ENCODE assay signal across 19 mouse cellular contexts in genomic region chr7:145179691-145180091, GRCm38 (mm10). TPM values are rescaled to one million over a fixed set of nuclear protein-coding genes. Genes with fewer than 3 reads are reported as not detected.
DNase-seq lines count a peak whose midpoint lies in the region; ATAC-seq and TF ChIP-seq lines count a peak whose summit lies in the region.
"Had no signal": no experiment of that assay in that cellular context is flagged by ENCODE, and none has a peak within 500 bp of the region (broad histone marks: within the 10 kb centered on the region; RNA-seq: fewer than 3 reads in every experiment).

No protein-coding gene starts in this region.

- intact Hi-C loops in heart, postnatal 10 days (cut with DNase I): no loop called here

- 0 out of 2 replicates have a peak overlapping the region, but pooled peaks have one; percentile 21 for H3K27ac ChIP-seq in forebrain, embryonic 13.5 days
- no peak overlapping the region for H3K27ac ChIP-seq in forebrain, embryonic 14.5 days (ENCODE audit: low read depth, low read length)
- H3K27ac ChIP-seq in stomach, embryonic 14.5 days (ENCODE audit: low read length): no peak overlapping the region
- no peak overlapping the region for H3K27ac ChIP-seq in stomach, postnatal 0 days (replicated peaks)
- peak overlapping the region; percentile 84 for H3K27ac ChIP-seq in limb, embryonic 11.5 days (replicated peaks; ENCODE audit: low read depth, low read length)
- H3K27ac ChIP-seq: forebrain, embryonic 12.5 days; liver, embryonic 15.5 days had no signal

- 27% methylated on average over 5 of the region's 5 CpGs for WGBS in forebrain, embryonic 13.5 days
- WGBS in forebrain, embryonic 14.5 days: 24% methylated on average over 5 of the region's 5 CpGs
- 32% methylated on average over 5 of the region's 5 CpGs for WGBS in stomach, embryonic 14.5 days
- WGBS in stomach, postnatal 0 days: 42% methylated on average over 5 of the region's 5 CpGs
- WGBS in limb, embryonic 11.5 days: 6% methylated on average over 5 of the region's 5 CpGs

- no peaks in the 10 kb centered on the region for H3K27me3 ChIP-seq in forebrain, embryonic 13.5 days
- H3K27me3 ChIP-seq in forebrain, embryonic 14.5 days (replicated peaks; ENCODE audit: control insufficient read depth, insufficient read depth, low read length): no peaks in the 10 kb centered on the region
- H3K27me3 ChIP-seq in stomach, embryonic 14.5 days (ENCODE audit: control insufficient read depth, insufficient read depth, low read length): no peaks in the 10 kb centered on the region
- H3K27me3 ChIP-seq in stomach, postnatal 0 days (ENCODE audit: control insufficient read depth, insufficient read depth, low read length): no peaks in the 10 kb centered on the region
- no peaks in the 10 kb centered on the region for H3K27me3 ChIP-seq in limb, embryonic 11.5 days (ENCODE audit: control insufficient read depth, insufficient read depth, low read length)
- H3K27me3 ChIP-seq: forebrain, embryonic 12.5 days; heart, embryonic 12.5 days; liver, embryonic 15.5 days had no signal

- TF ChIP-seq CTCF in stomach, postnatal 0 days (IDR thresholded peaks at IDR 0.05; ENCODE audit: low read depth): no peak

- no peak overlapping the region for H3K4me2 ChIP-seq in forebrain, embryonic 13.5 days
- no peak overlapping the region for H3K4me2 ChIP-seq in forebrain, embryonic 14.5 days (ENCODE audit: low read length)
- no peak overlapping the region for H3K4me2 ChIP-seq in stomach, embryonic 14.5 days (replicated peaks; ENCODE audit: low read depth, low read length)
- H3K4me2 ChIP-seq in stomach, postnatal 0 days (replicated peaks; ENCODE audit: low read depth): no peak overlapping the region
- no peak overlapping the region for H3K4me2 ChIP-seq in limb, embryonic 11.5 days (ENCODE audit: low read depth, severe bottlenecking)
- H3K4me2 ChIP-seq: forebrain, embryonic 12.5 days; heart, embryonic 12.5 days; liver, embryonic 15.5 days had no signal

- H3K36me3 ChIP-seq in forebrain, embryonic 13.5 days (ENCODE audit: poor library complexity, severe bottlenecking): no peaks in the 10 kb centered on the region
- no peaks in the 10 kb centered on the region for H3K36me3 ChIP-seq in forebrain, embryonic 14.5 days (ENCODE audit: control insufficient read depth, insufficient read depth, low read length)
- H3K36me3 ChIP-seq in stomach, embryonic 14.5 days (ENCODE audit: control insufficient read depth, insufficient read depth, low read length): no peaks in the 10 kb centered on the region
- H3K36me3 ChIP-seq in stomach, postnatal 0 days (ENCODE audit: control insufficient read depth, insufficient read depth, low read length): no peaks in the 10 kb centered on the region
- no peaks in the 10 kb centered on the region for H3K36me3 ChIP-seq in limb, embryonic 11.5 days (ENCODE audit: control insufficient read depth, insufficient read depth, low read length)
- H3K36me3 ChIP-seq: forebrain, embryonic 12.5 days; heart, embryonic 12.5 days; liver, embryonic 15.5 days had no signal

- no peak overlapping the region for H3K9ac ChIP-seq in forebrain, embryonic 13.5 days
- H3K9ac ChIP-seq in forebrain, embryonic 14.5 days (ENCODE audit: low read length): no peak overlapping the region
- H3K9ac ChIP-seq in stomach, embryonic 14.5 days (replicated peaks; ENCODE audit: low read depth, low read length): no peak overlapping the region
- no peak overlapping the region for H3K9ac ChIP-seq in stomach, postnatal 0 days (ENCODE audit: low read length)
- H3K9ac ChIP-seq in limb, embryonic 11.5 days (ENCODE audit: low read length): no peak overlapping the region
- H3K9ac ChIP-seq: forebrain, embryonic 12.5 days; heart, embryonic 12.5 days; liver, embryonic 15.5 days had no signal

- no peak overlapping the region for H3K4me3 ChIP-seq in forebrain, embryonic 13.5 days
- H3K4me3 ChIP-seq in forebrain, embryonic 14.5 days (ENCODE audit: low read depth, low read length): no peak overlapping the region
- no peak overlapping the region for H3K4me3 ChIP-seq in stomach, embryonic 14.5 days (ENCODE audit: low read depth, low read length)
- no peak overlapping the region for H3K4me3 ChIP-seq in stomach, postnatal 0 days (ENCODE audit: low read depth, low read length)
- no peak overlapping the region for H3K4me3 ChIP-seq in limb, embryonic 11.5 days (ENCODE audit: low read depth, low read length)
- H3K4me3 ChIP-seq: forebrain, embryonic 12.5 days; heart, embryonic 12.5 days; liver, embryonic 15.5 days had no signal

- peaks cover 39% of the 10 kb centered on the region for H3K4me1 ChIP-seq in forebrain, embryonic 13.5 days
- peaks cover 12% of the 10 kb centered on the region for H3K4me1 ChIP-seq in forebrain, embryonic 14.5 days (ENCODE audit: control insufficient read depth, insufficient read depth, low read length)
- H3K4me1 ChIP-seq in stomach, embryonic 14.5 days (ENCODE audit: control insufficient read depth, insufficient read depth, low read length): peaks cover 8% of the 10 kb centered on the region; the same call in 1 of the 2 replicates
- 0 out of 2 replicates have a peak, but pooled peaks cover 3% of the 10 kb centered on the region for H3K4me1 ChIP-seq in stomach, postnatal 0 days (replicated peaks; ENCODE audit: control insufficient read depth, insufficient read depth)
- peaks cover 39% of the 10 kb centered on the region for H3K4me1 ChIP-seq in limb, embryonic 11.5 days (ENCODE audit: control insufficient read depth, insufficient read depth, low read length)
- H3K4me1 ChIP-seq: liver, embryonic 15.5 days had no signal

- TF ChIP-seq EP300 in stomach, postnatal 0 days (optimal IDR thresholded peaks at IDR 0.05): no peak

- ATAC-seq in forebrain, embryonic 13.5 days: no peak
- no peak; the same call in 1 of the 2 replicates for ATAC-seq in forebrain, embryonic 14.5 days
- ATAC-seq in stomach, embryonic 14.5 days (ENCODE audit: insufficient number of reproducible peaks, insufficient read depth, low FRiP score, low read depth): peak; percentile 69; the same call in 1 of the 2 replicates
- no peak for ATAC-seq in stomach, postnatal 0 days (ENCODE audit: low FRiP score, low TSS enrichment)
- peak; percentile 82 for ATAC-seq in limb, embryonic 11.5 days (ENCODE audit: insufficient number of reproducible peaks, low FRiP score, low TSS enrichment, low read depth)

- H3K9me3 ChIP-seq in forebrain, embryonic 13.5 days (replicated peaks): no peaks in the 10 kb centered on the region
- no peaks in the 10 kb centered on the region for H3K9me3 ChIP-seq in forebrain, embryonic 14.5 days (replicated peaks; ENCODE audit: control insufficient read depth, low read length)
- no peaks in the 10 kb centered on the region for H3K9me3 ChIP-seq in stomach, embryonic 14.5 days (ENCODE audit: control insufficient read depth, low read depth, low read length)
- H3K9me3 ChIP-seq in stomach, postnatal 0 days (ENCODE audit: control insufficient read depth, low read length): no peaks in the 10 kb centered on the region
- no peaks in the 10 kb centered on the region for H3K9me3 ChIP-seq in limb, embryonic 11.5 days (ENCODE audit: control insufficient read depth, low read length)
- H3K9me3 ChIP-seq: forebrain, embryonic 12.5 days; heart, embryonic 12.5 days; liver, embryonic 15.5 days had no signal

- no peak for DNase-seq in forebrain, embryonic 14.5 days (ENCODE audit: low spot score)
- DNase-seq in stomach, postnatal 0 days (ENCODE audit: low spot score): no peak
- DNase-seq in limb, embryonic 11.5 days (ENCODE audit: low spot score): peak; percentile 76
- DNase-seq in heart, postnatal 10 days: no peak
- no peak for DNase-seq in kidney, adult 11 months
- no peak for DNase-seq in liver
- DNase-seq: cerebellum, adult 11-12 months; kidney, adult 2 months; right cerebral cortex, adult 18-20 months had no signal

RNA-seq across cellular contexts. Expression of gene 1810010D01Rik, which starts 28.2 kb away (rescaled TPM):
- 0.28 and 0.49 TPM in 2 replicates for polyA plus RNA-seq in forebrain, embryonic 13.5 days (2015; fragmentation: Nextera tagmentation; extraction: Ambion mirVana)
- polyA plus RNA-seq in forebrain, embryonic 14.5 days (2014; fragmentation: Nextera tagmentation; extraction: Ambion mirVana): not detected in 2 replicates
- polyA plus RNA-seq in stomach, embryonic 14.5 days (2014; fragmentation: Nextera tagmentation; extraction: Ambion mirVana): 0.71 and 0.88 TPM in 2 replicates
- polyA plus RNA-seq in stomach, postnatal 0 days (2015; fragmentation: Nextera tagmentation; extraction: Ambion mirVana): 111 and 135 TPM in 2 replicates
- not detected in 2 replicates for polyA plus RNA-seq in limb, embryonic 11.5 days (2014; fragmentation: Nextera tagmentation; extraction: Ambion mirVana)
- total RNA-seq in heart, postnatal 10 days (2021): not detected
- total RNA-seq: common myeloid progenitor, adult 5-6 weeks; gastrocnemius, adult 8-10 months; hematopoietic stem cell, adult 5-6 weeks; megakaryocyte progenitor cell, adult 5-6 weeks had no signal
- polyA plus RNA-seq: neural tube, embryonic 14.5 days had no signal

Comparison
In these comparisons a context has a peak if more than half of its experiments do, and no peak if none do; other contexts are left out.
1. ATAC-seq: peak in stomach, embryonic 14.5 days (single experiment) and limb, embryonic 11.5 days (single experiment); none in forebrain, embryonic 13.5 days (single experiment), forebrain, embryonic 14.5 days (single experiment) and stomach, postnatal 0 days (single experiment).
2. H3K27ac ChIP-seq: peak in forebrain, embryonic 13.5 days (single experiment) and limb, embryonic 11.5 days (single experiment); none in forebrain, embryonic 14.5 days (single experiment), stomach, embryonic 14.5 days (single experiment) and stomach, postnatal 0 days (single experiment).
3. RNA of gene 1810010D01Rik, which starts 28.2 kb away (polyA plus RNA-seq): 111 to 135 TPM in stomach, postnatal 0 days; 0.71 to 0.88 TPM in stomach, embryonic 14.5 days, 0.28 to 0.49 TPM in forebrain, embryonic 13.5 days, not detected in forebrain, embryonic 14.5 days and not detected in limb, embryonic 11.5 days; every median in the first group is over 10 times any median in the second.